Mouse (Mus musculus) kidney, adult 2 months (tissue): ENCODE measurements around the gene Gls2. TPM values are rescaled to one million over a fixed set of nuclear protein-coding genes. Genes with fewer than 3 reads are reported as not detected.

ENCODE experiments used
- DNase-seq: peaks from one replicate; pipeline ENCODE4 v3.0.0; 2021
- H3K27ac ChIP-seq: fragments of 200-500 bp; 2 replicates; pipeline ENCODE4 v1.5.1; 2012; ENCODE audit warnings: low read depth, low read length, control low read depth, inconsistent platforms; ENCODE audit not compliant: insufficient read depth
- H3K27me3 ChIP-seq: fragments of 200-500 bp; replicated peaks from 2 replicates; pipeline ENCODE4 v1.6.1; 2012; ENCODE audit warnings: mild to moderate bottlenecking, moderate library complexity, low read length, inconsistent platforms; ENCODE audit not compliant: control insufficient read depth, insufficient read depth
- H3K36me3 ChIP-seq: fragments of 200-500 bp; 2 replicates; pipeline ENCODE4 v1.6.1; 2012; ENCODE audit warnings: mild to moderate bottlenecking, moderate library complexity, low read length, inconsistent platforms; ENCODE audit not compliant: control insufficient read depth, insufficient read depth
- H3K4me1 ChIP-seq: fragments of 200-500 bp; 2 replicates; pipeline ENCODE4 v1.6.1; 2011; ENCODE audit warnings: low read length; ENCODE audit not compliant: control insufficient read depth, insufficient read depth
- H3K4me3 ChIP-seq: fragments of 200-500 bp; 2 replicates; pipeline ENCODE4 v1.5.1; 2011; ENCODE audit warnings: mild to moderate bottlenecking, low read depth, low read length, control low read depth; ENCODE audit not compliant: insufficient read depth
- CTCF ChIP-seq: fragments of 200-500 bp; conservative IDR thresholded peaks from 2 replicates; pipeline ENCODE4 v1.5.1; 2011; ENCODE audit warnings: low read depth, mild to moderate bottlenecking, control low read depth, low read length, moderate library complexity, mixed read lengths; ENCODE audit not compliant: insufficient read depth, insufficient read length
- POLR2A ChIP-seq: fragments of 200-500 bp; IDR thresholded peaks from one replicate; pipeline ENCODE4 v1.6.1; 2011; ENCODE audit warnings: low read depth, low read length, control low read depth
- WGBS: fragments of 180-500 bp; shearing (Covaris S2); methylation state at CpG from one replicate; pipeline ENCODE4 v1.1.7; 2018; 5-methylcytosine and 5-hydroxymethylcytosine counted together
- polyA plus RNA-seq: library from polyadenylated mRNA; depleted of rRNA; stranded (reverse); fragments of >200 nt; gene quantifications from 2 replicates; pipeline ENCODE4 v1.2.3, GENCODE M21; 2012

Gls2 gene
- polyA plus RNA-seq, 1 experiment = 0.33 TPM

DNA sequence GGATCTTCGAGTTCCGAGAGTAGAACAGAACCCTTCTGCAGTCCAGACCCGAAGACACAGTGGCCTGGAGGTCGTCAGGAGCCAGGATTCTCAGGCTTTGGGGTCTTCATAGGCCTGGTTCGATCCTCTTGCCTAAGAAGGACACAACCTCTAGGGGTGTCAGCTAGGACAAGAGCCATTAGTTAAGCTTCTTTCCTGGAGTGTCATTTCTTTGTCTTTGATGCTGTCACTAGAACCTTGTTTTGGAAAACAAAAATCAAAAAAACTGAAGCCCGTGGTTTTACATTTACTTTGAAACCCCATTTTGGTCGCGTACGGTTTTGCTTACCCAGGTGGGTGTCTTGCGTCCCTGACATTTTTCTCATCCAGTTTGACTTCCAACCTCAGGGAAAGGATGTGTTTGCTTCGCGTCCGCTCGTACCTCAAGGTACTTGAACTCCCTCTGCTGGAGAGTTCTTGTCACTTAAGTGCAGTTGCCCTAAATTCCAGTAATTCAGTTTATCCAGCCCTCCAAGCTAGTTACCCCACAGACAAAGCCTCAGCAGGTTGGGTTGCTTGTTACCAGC, 38.2 kb downstream of the Gls2 start:
- peak overlapping the region; percentile 98 for H3K4me3 ChIP-seq
- TF ChIP-seq POLR2A (no peak), CTCF (peak; percentile 90)
- WGBS = 0% methylated on average over 14 of the region's 14 CpGs
- no peaks in the 10 kb centered on the region for H3K27me3 ChIP-seq
- no peaks in the 10 kb centered on the region for H3K36me3 ChIP-seq
- H3K4me1 ChIP-seq = no peaks in the 10 kb centered on the region
- peak; percentile 86 for DNase-seq
- H3K27ac ChIP-seq = peak overlapping the region; percentile 91

DNA sequence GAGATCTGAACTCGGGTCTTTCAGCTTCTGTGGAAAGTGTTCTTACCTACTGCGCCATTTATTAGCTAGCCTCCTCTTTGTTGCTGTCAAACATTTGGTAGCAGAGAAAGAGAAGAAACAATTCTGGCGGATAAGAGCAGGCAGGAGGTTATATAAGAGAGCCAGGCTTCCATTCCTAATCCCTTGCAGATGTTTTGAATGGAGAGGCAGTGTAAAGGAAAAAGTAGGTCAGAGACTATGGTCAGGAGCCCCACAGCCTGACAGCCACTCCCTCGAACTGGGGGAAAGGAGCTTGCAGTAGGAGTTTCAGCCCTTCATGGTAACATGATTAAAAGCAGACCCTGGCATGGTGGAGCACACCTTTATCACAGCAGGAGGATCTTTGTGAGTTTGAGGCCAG, 42.1 kb downstream of the Gls2 start:
- no peak for TF ChIP-seq POLR2A
- DNase-seq = no peak
- H3K4me1 ChIP-seq = no peaks in the 10 kb centered on the region
- WGBS = 75% methylated on average over 4 of the region's 4 CpGs
- no peak overlapping the region for H3K27ac ChIP-seq
- no peaks in the 10 kb centered on the region for H3K27me3 ChIP-seq
- H3K36me3 ChIP-seq = no peaks in the 10 kb centered on the region
- no peak overlapping the region for H3K4me3 ChIP-seq

DNA sequence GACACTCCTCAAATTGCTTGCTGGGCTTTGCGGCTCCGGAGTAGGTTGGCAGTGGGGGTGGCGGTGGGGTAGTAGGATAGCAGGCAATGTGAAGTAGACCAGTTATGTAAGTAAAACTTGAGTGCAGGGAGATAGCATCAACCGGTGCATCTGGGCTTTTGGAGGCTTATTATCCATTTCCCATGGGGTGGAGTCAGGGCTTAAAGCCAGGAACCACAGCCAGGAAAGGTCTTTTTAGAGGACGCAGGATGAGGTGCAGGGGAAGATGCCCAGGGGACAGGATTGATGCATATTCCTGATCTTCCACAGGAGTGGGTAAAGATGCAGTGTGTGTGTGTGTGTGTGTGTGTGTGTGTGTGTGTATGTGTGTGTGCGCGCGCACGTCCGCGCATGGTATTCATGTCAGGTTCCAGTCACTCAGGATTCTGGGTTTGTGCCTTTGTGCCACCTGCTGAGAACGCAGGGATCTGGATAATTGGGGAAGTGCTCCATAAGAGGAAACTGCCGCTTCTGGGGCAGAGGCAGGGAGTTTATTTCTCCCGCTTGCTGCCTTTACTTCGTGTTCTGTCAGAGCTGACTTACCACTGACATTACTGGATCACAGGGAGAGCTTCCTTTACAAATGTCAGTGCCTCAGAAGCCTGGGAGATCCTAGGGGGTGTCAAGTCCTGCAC, 43.7 kb downstream of the Gls2 start:
- WGBS = 70% methylated on average over 15 of the region's 15 CpGs

DNA sequence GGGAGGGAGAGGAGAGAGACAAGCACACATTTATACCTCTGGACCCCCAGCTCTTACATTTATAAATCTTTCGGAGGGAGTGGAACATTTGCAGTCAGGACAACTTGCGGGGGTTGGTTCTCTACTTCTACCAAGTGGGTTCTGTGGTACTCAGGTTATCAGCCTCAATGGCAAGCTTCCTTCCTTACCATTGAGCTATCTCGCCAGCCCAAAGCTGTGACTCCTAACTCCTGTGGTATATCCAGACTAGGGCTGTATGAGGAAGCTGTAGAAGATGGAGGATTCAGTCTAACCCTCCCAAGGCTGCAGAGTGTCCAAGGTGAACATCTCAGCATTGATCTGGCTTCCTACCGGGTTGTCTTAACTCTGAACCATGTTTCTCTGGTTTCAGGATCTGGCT, 44.9 kb downstream of the Gls2 start:
- H3K4me3 ChIP-seq = no peak overlapping the region
- WGBS = 98% methylated on average over 4 of the region's 4 CpGs

More for the DNA sequence above, 43.7 kb downstream of the Gls2 start:
- no peaks in the 10 kb centered on the region for H3K4me1 ChIP-seq
- H3K4me3 ChIP-seq = no peak overlapping the region
- peak; percentile 45 for DNase-seq
- no peak overlapping the region for H3K27ac ChIP-seq
- H3K27me3 ChIP-seq = no peaks in the 10 kb centered on the region
- no peaks in the 10 kb centered on the region for H3K36me3 ChIP-seq
- TF ChIP-seq CTCF (no peak), POLR2A (no peak)

DNA sequence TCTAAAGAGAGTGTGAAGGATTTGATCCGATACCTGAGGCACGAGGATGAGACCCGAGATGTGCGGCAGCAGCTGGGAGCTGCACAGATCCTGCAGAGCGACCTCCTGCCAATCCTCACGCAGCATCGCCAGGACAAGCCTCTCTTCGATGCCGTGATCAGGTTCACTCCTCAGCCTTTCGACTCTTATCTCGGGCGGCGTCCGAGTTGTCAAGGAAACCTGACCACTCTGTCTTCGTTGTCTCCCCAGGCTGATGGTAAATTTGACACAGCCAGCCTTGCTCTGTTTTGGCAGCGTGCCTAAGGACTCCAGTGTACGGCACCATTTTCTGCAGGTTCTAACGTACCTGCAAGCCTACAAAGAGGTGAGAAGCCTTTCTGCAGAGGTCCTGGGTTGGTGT, 45.9 kb downstream of the Gls2 start:
- TF ChIP-seq POLR2A = no peak
- DNase-seq = no peak
- H3K4me1 ChIP-seq = no peaks in the 10 kb centered on the region
- H3K36me3 ChIP-seq = no peaks in the 10 kb centered on the region
- H3K27me3 ChIP-seq = no peaks in the 10 kb centered on the region
- 93% methylated on average over 18 of the region's 18 CpGs for WGBS
- H3K4me3 ChIP-seq = no peak overlapping the region
- H3K27ac ChIP-seq = no peak overlapping the region

More for the DNA sequence above, 44.9 kb downstream of the Gls2 start:
- Histone ChIP-seq H3K27ac (no peak overlapping the region), H3K4me1 (no peaks in the 10 kb centered on the region), H3K27me3 (no peaks in the 10 kb centered on the region), H3K36me3 (no peaks in the 10 kb centered on the region)
- no peak for DNase-seq
- TF ChIP-seq POLR2A (no peak), CTCF (no peak)

DNA sequence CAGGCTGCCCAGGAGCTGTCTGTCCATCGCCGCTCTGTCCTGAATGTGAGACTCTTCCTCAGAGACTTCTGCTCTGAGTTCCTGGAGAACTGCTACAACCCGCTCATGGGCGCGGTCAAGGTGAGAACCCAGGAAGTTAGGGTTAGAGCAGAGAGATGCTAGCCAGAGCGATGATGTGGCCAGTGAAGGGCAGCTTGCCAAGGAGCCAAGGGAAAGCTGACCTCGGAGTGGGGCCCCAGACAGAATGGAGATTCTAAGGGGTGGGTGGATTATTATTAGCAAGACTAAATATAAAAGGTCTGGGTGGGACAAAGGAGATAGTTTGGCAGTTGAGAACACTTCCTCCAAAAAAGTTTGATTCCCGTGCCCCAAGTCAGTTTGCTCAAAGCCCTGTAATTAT, 49.0 kb downstream of the Gls2 start:
- Histone ChIP-seq H3K4me3 (no peak overlapping the region), H3K27ac (no peak overlapping the region), H3K36me3 (no peaks in the 10 kb centered on the region), H3K27me3 (no peaks in the 10 kb centered on the region), H3K4me1 (no peaks in the 10 kb centered on the region)
- 85% methylated on average over 8 of the region's 8 CpGs for WGBS
- TF ChIP-seq POLR2A (no peak), CTCF (no peak)
- DNase-seq = peak; percentile 14

DNA sequence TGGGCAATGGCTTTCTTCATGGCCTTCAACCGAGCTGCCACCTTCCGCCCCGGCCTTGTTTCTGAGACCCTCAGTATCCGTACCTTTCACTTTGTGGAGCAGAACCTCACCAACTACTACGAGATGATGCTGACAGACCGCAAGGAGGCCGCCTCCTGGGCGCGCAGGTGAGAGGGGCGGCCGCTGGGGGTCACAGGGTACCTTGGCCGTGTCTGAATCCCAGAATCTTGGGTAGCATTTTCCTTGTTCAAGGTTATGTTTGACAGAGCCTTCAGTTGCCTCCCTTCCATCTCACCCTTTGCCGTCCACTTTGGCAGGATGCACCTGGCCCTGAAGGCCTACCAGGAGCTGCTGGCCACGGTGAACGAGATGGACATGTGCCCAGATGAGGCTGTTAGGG, 49.9 kb downstream of the Gls2 start:
- Histone ChIP-seq H3K4me3 (no peak overlapping the region), H3K27me3 (no peaks in the 10 kb centered on the region), H3K4me1 (no peaks in the 10 kb centered on the region), H3K27ac (no peak overlapping the region), H3K36me3 (no peaks in the 10 kb centered on the region)
- TF ChIP-seq CTCF = no peak
- no peak for DNase-seq
- 94% methylated on average over 15 of the region's 15 CpGs for WGBS
